Mouse (Mus musculus) gastrocnemius, adult 2 months (tissue): ENCODE data around the gene Ptgdr. TPM values are rescaled to one million over a fixed set of nuclear protein-coding genes. Genes with fewer than 3 reads are reported as not detected.
"Not testable (repeated sequence)": the region's sequence is repeated elsewhere in the genome, so short reads cannot be mapped to it uniquely, and the experiment has no call there.

Experiments used
- DNase-seq: peaks from one replicate; pipeline ENCODE4 v3.0.0; 2022
- H3K27ac ChIP-seq: fragments of 200-600 bp; 2 replicates; pipeline ENCODE4 v1.8.1; 2022; ENCODE audit warnings: mild to moderate bottlenecking
- H3K4me3 ChIP-seq: fragments of 200-600 bp; 2 replicates; pipeline ENCODE4 v1.8.1; 2022; ENCODE audit warnings: mild to moderate bottlenecking, moderate library complexity
- CTCF ChIP-seq: fragments of 200-600 bp; IDR thresholded peaks from 2 replicates; pipeline ENCODE4 v1.8.1; 2022; ENCODE audit warnings: antibody characterized with exemption, mild to moderate bottlenecking, moderate library complexity
- intact Hi-C: fragments of 180-260 bp; cut with DNase I; formaldehyde crosslinking; loops from one replicate; pipeline ENCODE4 v1.15.1; 2025
- total RNA-seq, 2 experiments: library from RNA; stranded (reverse); gene quantifications; 2 replicates each; pipeline ENCODE4 v1.2.3; 2021

Gene Ptgdr
- total RNA-seq, 2 experiments from 2014 or later: not detected

DNA sequence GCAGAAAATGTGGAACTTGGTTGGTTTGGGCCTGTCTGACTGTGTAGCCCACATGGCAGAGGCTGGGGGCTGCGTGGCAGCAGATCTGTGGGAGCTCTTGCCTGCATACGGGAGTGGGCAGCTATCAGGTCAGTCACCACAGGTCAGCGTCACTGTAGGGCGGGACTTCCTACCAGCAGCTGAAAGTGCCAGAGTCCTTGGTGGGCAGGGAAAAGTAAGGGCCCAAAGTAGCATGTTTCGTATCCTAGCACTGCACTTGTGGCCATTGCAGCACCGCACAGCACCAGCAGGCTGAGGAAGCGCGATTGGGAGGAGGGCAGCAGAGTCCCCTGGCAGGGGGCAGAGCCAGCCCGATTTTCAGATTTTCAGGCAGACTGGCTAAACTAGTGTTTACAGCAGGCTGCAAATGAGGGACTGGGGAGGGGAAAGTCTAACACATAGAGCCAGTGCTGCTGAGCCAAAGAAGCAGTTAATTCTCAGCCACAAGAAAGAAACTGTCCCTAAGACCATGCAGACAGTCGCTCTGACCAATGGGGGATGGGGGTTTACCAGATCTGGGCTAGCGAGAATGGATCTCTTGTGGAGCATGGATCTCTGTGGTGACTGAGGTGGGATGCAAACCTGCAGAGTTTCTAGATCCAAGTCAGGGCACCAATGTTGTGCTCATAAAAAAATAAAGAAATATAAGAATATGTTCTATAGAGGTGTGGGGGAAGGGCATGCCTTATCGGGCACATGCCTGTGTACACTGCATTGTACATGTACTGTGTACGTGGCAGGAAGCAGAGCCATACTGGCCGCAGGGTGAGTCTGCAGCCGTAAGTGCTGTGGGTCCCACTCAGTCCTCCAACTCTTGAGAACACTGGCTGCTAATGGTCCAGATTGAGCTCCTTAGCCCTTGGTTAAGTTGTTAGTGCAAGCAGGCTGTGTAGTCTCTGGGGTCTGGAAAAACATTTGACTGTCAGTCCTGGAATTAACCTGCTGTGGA lies 15.1 kb downstream of the Ptgdr start:
- intact Hi-C loops: no loop called here
- no peak overlapping the region for H3K4me3 ChIP-seq

DNA sequence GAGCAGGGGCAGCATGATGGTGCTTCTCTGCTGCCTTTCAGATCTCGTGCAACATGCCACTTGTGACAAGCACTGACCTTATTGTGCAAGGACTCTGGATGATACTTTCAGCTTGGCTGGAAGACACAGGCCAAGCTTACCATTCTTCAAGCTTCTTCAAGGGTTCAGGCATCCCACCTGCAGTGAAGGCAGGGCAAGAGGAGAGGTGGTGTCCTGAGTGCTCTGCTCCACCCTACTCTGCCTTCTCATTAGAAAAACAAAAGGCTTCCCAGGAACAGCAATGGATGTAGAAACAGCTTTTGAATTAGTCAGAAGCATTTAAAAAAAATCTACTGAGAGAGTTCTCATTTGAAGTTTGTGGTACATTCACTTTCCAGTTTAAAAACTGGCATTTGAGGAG lies 20.5 kb downstream of the Ptgdr start:
- DNase-seq: no peak
- intact Hi-C loops: loop anchor here (10.0 kb wide), 1 partner anchor 146 kb away; the partner anchor contains the start of gene Ptger2
- no peak for TF ChIP-seq CTCF

More for the DNA sequence above, 15.1 kb downstream of the Ptgdr start:
- H3K27ac ChIP-seq: no peak overlapping the region
- no peak for DNase-seq
- no peak for TF ChIP-seq CTCF

DNA sequence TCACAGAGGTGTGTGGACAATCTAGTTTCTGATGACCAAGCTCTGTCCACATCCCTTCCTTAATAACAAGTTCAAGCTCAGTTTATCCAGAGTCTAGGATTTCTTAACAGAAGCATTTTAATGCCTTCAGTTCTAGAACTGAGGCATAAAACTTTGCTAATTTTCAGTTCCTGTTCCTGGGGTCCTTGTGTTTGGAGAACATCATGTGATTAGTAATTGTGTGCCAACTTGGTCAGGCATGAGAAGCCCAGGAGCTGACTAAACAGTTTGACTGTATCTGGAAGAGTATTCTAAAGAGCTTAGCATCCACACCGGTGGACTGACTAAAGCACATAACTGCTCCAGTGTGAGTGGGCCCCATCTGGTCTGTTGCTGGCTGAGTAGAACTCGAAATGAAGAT lies 24.0 kb downstream of the Ptgdr start:
- no peak for DNase-seq
- intact Hi-C loops: loop anchor here (10.0 kb wide), 1 partner anchor 150 kb away; the partner anchor contains the start of gene Ptger2
- no peak overlapping the region for H3K4me3 ChIP-seq
- no peak for TF ChIP-seq CTCF
- H3K27ac ChIP-seq: no peak overlapping the region

More for the DNA sequence above, 20.5 kb downstream of the Ptgdr start:
- no peak overlapping the region for H3K4me3 ChIP-seq
- no peak overlapping the region for H3K27ac ChIP-seq

DNA sequence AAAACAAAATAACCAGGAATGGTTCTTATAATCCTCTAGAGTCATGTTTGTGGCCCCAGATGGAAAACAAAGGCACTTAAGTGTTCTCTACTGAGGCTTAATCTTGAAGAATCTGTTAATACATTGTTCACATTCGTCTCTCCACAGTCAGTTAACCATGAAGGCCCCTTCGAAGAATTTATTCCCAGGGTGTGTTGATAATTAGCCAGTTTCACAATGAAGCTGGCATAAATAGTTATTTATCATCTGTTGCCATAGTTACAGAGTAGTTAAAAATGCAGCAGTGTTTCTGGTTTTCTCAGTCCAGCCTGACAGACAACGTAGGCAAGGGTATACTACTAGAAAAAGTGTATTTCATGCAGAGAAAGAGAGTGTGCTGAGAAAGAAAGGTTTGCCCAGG lies 25.0 kb downstream of the Ptgdr start:
- H3K27ac ChIP-seq, H3K4me3 ChIP-seq, DNase-seq: not testable (repeated sequence)
- intact Hi-C loops: loop anchor here (10.0 kb wide), 1 partner anchor 151 kb away; the partner anchor contains the start of gene Ptger2

DNA sequence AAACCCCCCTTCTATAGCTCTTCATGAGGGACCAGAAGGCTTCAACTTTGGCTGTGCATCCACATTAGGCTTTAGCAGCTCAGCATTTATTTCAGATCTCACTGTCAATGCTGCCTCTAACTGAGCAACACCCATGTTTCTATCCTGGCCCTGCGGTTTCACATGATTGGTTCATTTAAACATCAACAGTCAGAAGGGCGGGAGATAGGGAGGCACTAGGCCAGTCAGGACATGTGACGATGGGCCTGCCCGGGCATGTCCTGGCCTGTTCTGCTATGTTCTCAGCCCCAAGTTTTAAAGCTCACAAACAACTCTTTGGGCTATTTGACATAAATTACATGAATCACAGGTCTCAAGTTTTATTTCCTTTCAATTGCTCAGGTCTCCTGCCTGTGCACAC lies 26.1 kb downstream of the Ptgdr start:
- not testable (repeated sequence) for H3K4me3 ChIP-seq, H3K27ac ChIP-seq, DNase-seq
- intact Hi-C loops: loop anchor here (10.0 kb wide), 1 partner anchor 152 kb away; the partner anchor contains the start of gene Ptger2

DNA sequence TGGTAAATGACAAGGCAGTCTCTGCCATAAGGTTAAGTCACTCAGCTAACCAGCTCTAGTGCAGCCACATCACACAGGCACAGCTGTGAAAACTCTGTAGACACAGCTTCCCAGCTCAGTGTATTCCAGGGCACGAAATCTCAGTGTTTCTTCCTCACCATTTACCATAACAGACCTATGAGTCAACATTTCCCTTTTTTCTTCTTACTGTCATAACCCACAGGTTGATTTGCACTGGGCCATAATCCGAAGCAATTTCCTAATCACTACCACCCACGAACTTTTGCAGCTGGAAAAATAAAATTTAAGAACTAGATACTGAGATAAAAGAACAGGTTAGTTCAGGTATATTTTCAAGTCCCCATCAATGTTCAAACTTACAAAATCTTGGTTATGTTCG lies 31.4 kb downstream of the Ptgdr start:
- DNase-seq: no peak
- Histone ChIP-seq H3K27ac (no peak overlapping the region), H3K4me3 (no peak overlapping the region)
- intact Hi-C loops: no loop called here
- TF ChIP-seq CTCF: no peak

DNA sequence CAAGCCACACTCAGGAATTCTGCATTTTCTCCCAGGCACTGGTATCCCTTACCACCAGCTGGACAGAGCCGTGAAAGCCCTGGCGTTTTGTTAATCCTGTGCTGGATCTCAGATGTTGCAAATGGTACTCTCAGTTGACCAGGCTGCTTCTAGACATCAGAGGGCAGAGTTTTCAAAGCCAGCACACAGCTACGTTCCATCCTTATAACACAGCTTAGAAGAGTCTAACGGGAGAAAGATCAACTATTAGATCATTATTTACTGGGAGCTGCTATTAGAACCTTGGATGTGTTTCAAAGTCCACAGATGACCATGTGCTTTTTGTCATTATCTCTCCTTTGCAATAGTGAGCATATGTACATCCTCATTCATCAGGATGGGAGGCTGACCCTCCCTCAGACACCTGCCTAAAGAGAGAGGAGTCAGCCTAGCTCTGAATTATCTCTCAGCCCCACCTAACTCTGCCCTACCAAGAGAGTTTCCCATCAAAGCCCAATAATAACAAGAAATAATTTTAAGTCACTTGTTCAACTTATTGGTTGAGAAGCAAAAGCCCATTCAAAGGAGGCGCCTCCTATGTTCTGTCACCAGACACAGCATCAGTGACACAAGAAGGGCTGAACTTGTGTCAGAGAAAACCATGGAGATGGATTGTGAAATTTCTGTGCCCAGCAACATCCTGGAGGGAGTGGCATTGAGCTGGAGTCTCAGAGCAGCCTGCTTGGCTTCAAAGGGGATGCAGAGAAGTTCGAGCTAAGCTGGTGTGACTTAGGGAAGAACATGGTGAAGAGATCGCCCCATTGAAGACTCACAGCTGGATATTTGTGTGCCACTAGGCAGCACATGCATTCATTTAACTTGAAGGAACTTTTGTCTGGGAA lies 37.8 kb downstream of the Ptgdr start:
- no peak overlapping the region for H3K27ac ChIP-seq
- intact Hi-C loops: no loop called here
- no peak for DNase-seq
- H3K4me3 ChIP-seq: no peak overlapping the region
- TF ChIP-seq CTCF: no peak

DNA sequence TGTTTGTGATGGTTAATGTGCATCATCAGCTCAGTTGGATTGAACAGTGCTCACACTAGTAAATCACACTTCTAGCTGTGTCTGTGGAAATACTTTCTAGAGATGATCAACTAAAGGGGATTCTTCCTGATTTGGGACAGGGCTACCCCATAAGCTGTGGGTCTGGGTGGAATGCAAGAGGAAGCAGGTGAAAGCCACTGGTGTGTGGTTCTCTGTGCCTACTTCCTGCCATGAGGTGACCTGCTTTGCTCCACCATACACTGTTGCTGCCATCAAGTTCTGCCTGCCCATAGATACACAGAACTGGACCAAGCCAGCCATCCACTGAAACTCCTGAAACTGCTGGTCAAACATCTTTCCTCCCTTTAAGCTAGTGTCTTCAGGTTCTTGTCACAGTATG lies 46.0 kb downstream of the Ptgdr start:
- intact Hi-C loops, H3K27ac ChIP-seq, DNase-seq, H3K4me3 ChIP-seq: not testable (repeated sequence)

Other genes with a start within 250 kb of the Ptgdr start
- gene Gm5624, start 231.4 kb downstream of the Ptgdr start, total RNA-seq: not detected
- gene Gm8257, start 152.9 kb downstream of the Ptgdr start, total RNA-seq: not detected
- gene Gm8267, start 109.0 kb downstream of the Ptgdr start, total RNA-seq: not detected
- gene Ptger2, start 128.8 kb upstream of the Ptgdr start, total RNA-seq: under 1 TPM in 1 of 2 experiments, not detected in 1; 0.17 TPM